9 mouse cellular contexts compared by ENCODE assay signal in genomic region chr11:79885713-79886393, GRCm38 (mm10).
DNase-seq lines count a peak whose midpoint lies in the region; ATAC-seq lines count a peak whose summit lies in the region.
"Had no signal": no experiment of that assay in that cellular context is flagged by ENCODE, and none has a peak within 500 bp of the region (broad histone marks: within the 10 kb centered on the region; RNA-seq: fewer than 3 reads in every experiment).

No protein-coding gene starts in this region.

- H3K36me3 ChIP-seq in embryonic facial prominence, embryonic 15.5 days, result no peaks in the 10 kb centered on the region
- H3K36me3 ChIP-seq in midbrain, embryonic 11.5 days (ENCODE audit: control insufficient read depth, insufficient read depth, low read length), result no peaks in the 10 kb centered on the region

- no peak overlapping the region for H3K4me3 ChIP-seq in embryonic facial prominence, embryonic 15.5 days (replicated peaks)
- no peak overlapping the region for H3K4me3 ChIP-seq in midbrain, embryonic 11.5 days (ENCODE audit: low read depth, low read length)

- H3K27ac ChIP-seq in embryonic facial prominence, embryonic 15.5 days (replicated peaks), result no peak overlapping the region
- no peak overlapping the region for H3K27ac ChIP-seq in midbrain, embryonic 11.5 days (ENCODE audit: low read depth, low read length)

- peak; percentile 39; the same call in 1 of the 2 replicates for ATAC-seq in embryonic facial prominence, embryonic 15.5 days (ENCODE audit: insufficient number of reproducible peaks, low FRiP score, low TSS enrichment, low read depth)
- no peak for ATAC-seq in midbrain, embryonic 11.5 days (ENCODE audit: low FRiP score)
- ATAC-seq in monocyte, adult 5-6 weeks (replicated peaks; ENCODE audit: insufficient number of reproducible peaks, low FRiP score, low TSS enrichment, poor library complexity, severe bottlenecking), result no peak

- intact Hi-C loops in gastrocnemius, postnatal 14 days (cut with DNase I; ENCODE audit: low total_unique reads), result loop anchor here (10.0 kb wide), 1 partner anchor 81 kb away; no protein-coding TSS in a partner anchor

- peak; percentile 84 for DNase-seq in gastrocnemius, postnatal 14 days
- peak; percentile 62 for DNase-seq in kidney, postnatal 14 days
- DNase-seq in skeletal muscle tissue, adult 2 months (ENCODE audit: low read depth, low spot score), result peak; percentile 98
- no peak for DNase-seq in midbrain, embryonic 11.5 days (ENCODE audit: low spot score, missing footprints)
- no peak for DNase-seq in frontal cortex, adult 2 months (ENCODE audit: extremely low spot score in 1 of 2, low spot score in 1 of 2)
- DNase-seq: cerebellum, postnatal 25 days; lung, postnatal 36 days had no signal

- no peaks in the 10 kb centered on the region for H3K27me3 ChIP-seq in embryonic facial prominence, embryonic 15.5 days
- no peaks in the 10 kb centered on the region for H3K27me3 ChIP-seq in midbrain, embryonic 11.5 days (ENCODE audit: control insufficient read depth, insufficient read depth, low read length)

- no peak overlapping the region for H3K4me2 ChIP-seq in embryonic facial prominence, embryonic 15.5 days (replicated peaks)
- H3K4me2 ChIP-seq in midbrain, embryonic 11.5 days, result no peak overlapping the region

- H3K9me3 ChIP-seq in embryonic facial prominence, embryonic 15.5 days (replicated peaks), result no peaks in the 10 kb centered on the region
- H3K9me3 ChIP-seq in midbrain, embryonic 11.5 days (ENCODE audit: control insufficient read depth, low read length), result no peaks in the 10 kb centered on the region

- H3K9ac ChIP-seq in embryonic facial prominence, embryonic 15.5 days, result no peak overlapping the region
- H3K9ac ChIP-seq in midbrain, embryonic 11.5 days (ENCODE audit: low read length), result no peak overlapping the region

- 74% methylated on average over 13 of the region's 13 CpGs for WGBS in embryonic facial prominence, embryonic 15.5 days
- WGBS in midbrain, embryonic 11.5 days, result 88% methylated on average over 13 of the region's 13 CpGs

- H3K4me1 ChIP-seq in embryonic facial prominence, embryonic 15.5 days, result no peaks in the 10 kb centered on the region
- H3K4me1 ChIP-seq in midbrain, embryonic 11.5 days (ENCODE audit: control insufficient read depth, insufficient read depth, low read length), result no peaks in the 10 kb centered on the region

Comparison
In these comparisons a context has a peak if more than half of its experiments do, and no peak if none do; other contexts are left out.
1. DNase-seq: peak in gastrocnemius, postnatal 14 days (single experiment), kidney, postnatal 14 days (single experiment) and skeletal muscle tissue, adult 2 months (single experiment); none in midbrain, embryonic 11.5 days (single experiment) and frontal cortex, adult 2 months (0 of 2).